Mouse (Mus musculus): ENCODE results near the gene Cyp2a5. TPM values are rescaled to one million over a fixed set of nuclear protein-coding genes. Genes with fewer than 3 reads are reported as not detected.

The Cyp2a5 gene
- not detected for total RNA-seq (2023)

DNA sequence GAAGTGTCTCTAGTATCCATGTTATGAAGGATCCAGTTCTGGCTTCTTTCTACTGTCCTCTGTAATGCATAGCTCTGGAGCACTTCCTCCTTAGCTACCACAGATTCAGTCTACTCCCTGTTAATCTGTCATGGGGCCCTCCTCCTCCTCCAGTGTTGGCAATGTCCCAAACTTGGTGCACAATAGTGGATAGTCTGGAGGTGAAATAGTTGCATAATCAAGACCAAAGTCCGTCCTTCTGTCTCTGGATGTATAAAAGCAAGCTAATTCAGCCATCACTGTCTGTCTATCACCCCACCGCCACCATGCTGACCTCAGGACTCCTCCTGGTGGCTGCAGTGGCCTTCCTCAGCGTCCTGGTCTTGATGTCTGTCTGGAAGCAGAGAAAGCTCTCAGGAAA is at the start of gene Cyp2a5:
Gene Cyp2a5, plus strand, starts transcription at position 247 of the 400 bp plus-strand sequence.

DNA sequence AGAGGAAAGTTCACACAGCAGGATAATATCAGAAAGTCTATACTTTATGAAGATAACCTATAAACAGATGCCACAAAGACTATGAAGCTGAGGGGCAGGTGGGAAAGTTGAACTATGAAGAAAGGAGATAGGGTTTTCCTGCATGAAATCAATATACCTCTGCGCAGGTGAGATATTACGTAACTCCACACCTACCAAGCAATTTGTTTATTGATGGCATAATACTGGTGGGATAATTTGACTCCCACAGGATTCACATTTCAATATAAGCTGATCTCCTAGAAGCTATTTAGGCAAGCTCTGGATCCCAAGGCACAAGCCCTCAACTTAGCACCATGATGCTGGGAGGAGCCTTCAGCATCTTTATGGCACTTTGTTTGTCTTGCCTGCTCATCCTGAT is 26.5 kb upstream of the Cyp2a5 start, which contains the start of gene Cyp2g1:
Gene Cyp2g1, plus strand, starts transcription at position 301 of the 400 bp plus-strand sequence.

Other genes with a start within 250 kb of the Cyp2a5 start
- gene Vmn1r185, start 216.8 kb upstream of the Cyp2a5 start, total RNA-seq (2023): not detected
- not detected for gene Cyp2b23, start 148.9 kb upstream of the Cyp2a5 start, total RNA-seq (2023)
- gene Cyp2b19, start 78.2 kb upstream of the Cyp2a5 start, total RNA-seq (2023): not detected
- gene Cyp2g1, start 26.4 kb upstream of the Cyp2a5 start, total RNA-seq (2023): not detected
- not detected for gene Cyp2a22, start 104.1 kb downstream of the Cyp2a5 start, total RNA-seq (2023)
- gene Cyp2a12, start 193.8 kb downstream of the Cyp2a5 start, total RNA-seq (2023): not detected